Mouse (Mus musculus) CH12.LX (cell line): Measurements from ENCODE around the gene Igsf21. TPM values are rescaled to one million over a fixed set of nuclear protein-coding genes. Genes with fewer than 3 reads are reported as not detected.

Experiments
- DNase-seq: peaks from one replicate; pipeline ENCODE4 v3.0.0-alpha.2; 2013; ENCODE audit errors: extremely low read depth
- H3K27ac ChIP-seq: 2 replicates; pipeline ENCODE4 v1.5.1; 2012; ENCODE audit warnings: low read depth, mild to moderate bottlenecking, control low read depth, moderate library complexity; ENCODE audit not compliant: insufficient read depth
- H3K27me3 ChIP-seq: replicated peaks from 2 replicates; pipeline ENCODE3; 2012; ENCODE audit warnings: inconsistent platforms
- H3K36me3 ChIP-seq, 2 experiments: replicated peaks in 1 of 2; 2 replicates each; pipeline versions ENCODE3 to v1.6.1; 2012; ENCODE audit warnings: inconsistent platforms in 1 of 2, low read length in 1 of 2, mild to moderate bottlenecking in 1 of 2, mixed read lengths in 1 of 2, moderate library complexity in 1 of 2; ENCODE audit not compliant: control insufficient read depth in 1 of 2, insufficient read depth in 1 of 2
- H3K4me1 ChIP-seq, 2 experiments: 2 replicates each; pipeline ENCODE4 v1.6.1; 2012; ENCODE audit warnings: inconsistent platforms in 1 of 2, moderate library complexity in 1 of 2; ENCODE audit not compliant: insufficient read depth in 2 of 2, control insufficient read depth in 1 of 2
- H3K4me2 ChIP-seq: 2 replicates; pipeline ENCODE4 v1.6.1; 2012; ENCODE audit warnings: low read depth, mild to moderate bottlenecking, control low read depth; ENCODE audit not compliant: poor library complexity, insufficient read depth, severe bottlenecking
- H3K4me3 ChIP-seq, 3 experiments: fragments of 150-350 bp in 1 of 3; sonication (generic) in 1 of 3; replicated peaks in 1 of 3; 2 replicates each; pipeline versions ENCODE3 to v1.5.1; 2011 to 2012; ENCODE audit warnings: low read depth in 2 of 3, low read length in 2 of 3, mild to moderate bottlenecking in 2 of 3, moderate library complexity in 2 of 3, control low read depth in 1 of 3, improper control_type of control experiment in 1 of 3, inconsistent platforms in 1 of 3, mixed read lengths in 1 of 3; ENCODE audit not compliant: poor library complexity in 1 of 3
- H3K79me2 ChIP-seq: replicated peaks from 2 replicates; pipeline ENCODE4 v1.6.1; 2012; ENCODE audit warnings: mild to moderate bottlenecking, moderate library complexity; ENCODE audit not compliant: control insufficient read depth, poor library complexity, insufficient read depth, severe bottlenecking; ENCODE audit errors: extremely low read depth
- H3K9ac ChIP-seq: 2 replicates; pipeline ENCODE4 v1.6.1; 2012; ENCODE audit warnings: low read depth, mild to moderate bottlenecking, control low read depth, moderate library complexity; ENCODE audit not compliant: insufficient read depth
- H3K9me3 ChIP-seq: replicated peaks from 2 replicates; pipeline ENCODE3; 2012; ENCODE audit warnings: low read length, inconsistent platforms, mixed read lengths
- CHD1 ChIP-seq: IDR thresholded peaks from 2 replicates; pipeline ENCODE4 v1.6.1; 2012; ENCODE audit warnings: low read depth, low read length, improper control_type of control experiment, inconsistent platforms
- CHD2 ChIP-seq: IDR thresholded peaks from 2 replicates; pipeline ENCODE4 v1.6.1; 2011; ENCODE audit warnings: low read length, improper control_type of control experiment
- CTCF ChIP-seq, 2 experiments: IDR thresholded peaks in 1 of 2; conservative IDR thresholded peaks in 1 of 2; 2 replicates each; pipeline ENCODE4 v1.5.1; 2011 to 2012; ENCODE audit warnings: low read depth in 2 of 2, low read length in 2 of 2, improper control_type of control experiment in 1 of 2, inconsistent platforms in 1 of 2, mild to moderate bottlenecking in 1 of 2, moderate library complexity in 1 of 2
- E2F4 ChIP-seq: IDR thresholded peaks from 2 replicates; pipeline ENCODE4 v1.6.1; 2011; ENCODE audit warnings: low read depth, low read length, improper control_type of control experiment; ENCODE audit not compliant: insufficient replicate concordance
- HCFC1 ChIP-seq: IDR thresholded peaks from 2 replicates; pipeline ENCODE4 v1.6.1; 2012; ENCODE audit warnings: low read depth, mild to moderate bottlenecking, inconsistent platforms, low read length, improper control_type of control experiment
- IRF4 ChIP-seq: IDR thresholded peaks from 2 replicates; pipeline ENCODE4 v1.6.1; 2014; ENCODE audit warnings: low read depth, mild to moderate bottlenecking, inconsistent platforms, low read length, improper control_type of control experiment
- JUN ChIP-seq: IDR thresholded peaks from 2 replicates; pipeline ENCODE4 v1.6.1; 2011; ENCODE audit warnings: low read depth, mild to moderate bottlenecking, low read length, improper control_type of control experiment, moderate library complexity; ENCODE audit not compliant: insufficient read depth
- KAT2A ChIP-seq: IDR thresholded peaks from 2 replicates; pipeline ENCODE4 v1.6.1; 2012; ENCODE audit warnings: low read length, improper control_type of control experiment, inconsistent platforms; ENCODE audit not compliant: insufficient replicate concordance
- MXI1 ChIP-seq: IDR thresholded peaks from 2 replicates; pipeline ENCODE4 v1.6.1; 2011; ENCODE audit warnings: mild to moderate bottlenecking, low read depth, low read length, improper control_type of control experiment
- MYC ChIP-seq: IDR thresholded peaks from 2 replicates; pipeline ENCODE4 v1.6.1; 2011; ENCODE audit warnings: low read depth, mild to moderate bottlenecking, improper control_type of control experiment, low read length
- RAD21 ChIP-seq: IDR thresholded peaks from 2 replicates; pipeline ENCODE4 v1.6.1; 2011; ENCODE audit warnings: low read depth, mild to moderate bottlenecking, low read length, improper control_type of control experiment, moderate library complexity
- SMC3 ChIP-seq: IDR thresholded peaks from 2 replicates; pipeline ENCODE4 v1.6.1; 2011; ENCODE audit warnings: low read depth, low read length, improper control_type of control experiment
- TBP ChIP-seq: conservative IDR thresholded peaks from 2 replicates; pipeline ENCODE4 v1.6.1; 2011; ENCODE audit warnings: low read depth, low read length, improper control_type of control experiment
- USF1 ChIP-seq: IDR thresholded peaks from 2 replicates; pipeline ENCODE4 v1.6.1; 2014; ENCODE audit warnings: low read depth, mild to moderate bottlenecking, inconsistent platforms, low read length, improper control_type of control experiment
- ZMIZ1 ChIP-seq: IDR thresholded peaks from 2 replicates; pipeline ENCODE4 v1.6.1; 2012; ENCODE audit warnings: low read depth, mild to moderate bottlenecking, inconsistent platforms, low read length, improper control_type of control experiment
- dilution Hi-C: fragments of 300-500 bp; cut with MboI; formaldehyde crosslinking; loops from 2 replicates; pipeline ENCODE4 v1.14.3; 2020; ENCODE audit warnings: low sequenced_read_pairs; ENCODE audit not compliant: extremely low pct_unique_long_range_greater_than_20kb, extremely low pct_ligation_motif_present
- in situ Hi-C: fragments of 300-500 bp; cut with MboI; formaldehyde crosslinking; loops from 3 replicates; pipeline ENCODE4 v1.14.3; 2019; ENCODE audit warnings: low sequenced_read_pairs, low pct_ligation_motif_present, low pct_unique_long_range_greater_than_20kb, mixed read lengths
- polyA plus RNA-seq: library from polyadenylated mRNA; unstranded; fragments of >175 nt; gene quantifications from 2 replicates; pipeline ENCODE4 v1.2.1, GENCODE M21; 2012; ENCODE audit warnings: low read depth; ENCODE audit not compliant: insufficient read length
- total RNA-seq, 2 experiments: library from RNA; depleted of rRNA; stranded (reverse); fragments of 300-350 nt in 1 of 2; fragments of >200 nt in 1 of 2; gene quantifications; 2 replicates each; pipeline ENCODE4 v1.2.3; 2012 to 2014

Igsf21 gene
- total and polyA plus RNA-seq, 3 experiments = not detected

GRCm38 (mm10) chr4:140088711-140089440 lies 157.7 kb downstream of the Igsf21 start:
- dilution Hi-C loops (no loop called here), in situ Hi-C loops (no loop called here)
- Histone ChIP-seq H3K4me1 (no peaks in the 10 kb centered on the region), H3K36me3 (no peaks in the 10 kb centered on the region), H3K27me3 (no peaks in the 10 kb centered on the region), H3K79me2 (no peaks in the 10 kb centered on the region), H3K27ac (no peak overlapping the region), H3K9me3 (peaks cover 50% of the 10 kb centered on the region), H3K9ac (no peak overlapping the region), H3K4me2 (no peak overlapping the region), H3K4me3 (no peak overlapping the region)
- TF ChIP-seq MXI1 (no peak), CTCF (conservative IDR thresholded peaks at IDR 0.05 in 1 of 2, IDR thresholded peaks at IDR 0.05 in 1 of 2; ENCODE audit: low read depth in 2 of 2, low read length in 2 of 2) (peak in 1 of 2 experiments; percentile 49; a peak in 2 of 4 replicates), SMC3 (peak; percentile 13; the same call in 1 of the 2 replicates)
- no peak for DNase-seq

DNA sequence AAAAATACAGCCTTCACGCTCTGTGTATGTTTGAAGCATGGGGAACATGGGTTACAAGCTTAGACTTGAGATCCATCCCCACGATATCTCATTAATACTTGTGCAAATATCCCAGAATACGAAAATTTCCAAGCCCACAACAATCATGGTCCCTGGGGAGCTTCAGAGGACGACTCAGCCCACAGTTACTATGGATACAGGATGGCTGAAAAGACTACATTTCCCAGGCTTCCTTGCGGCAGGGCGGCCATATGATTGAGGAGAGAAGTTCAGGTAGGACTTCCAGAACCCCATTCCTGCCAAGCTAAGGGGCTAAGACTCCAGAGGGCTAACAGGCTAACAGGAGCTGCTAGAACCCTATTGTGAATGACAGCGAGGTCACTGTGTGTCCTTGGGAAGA lies 160.4 kb downstream of the Igsf21 start:
- TF ChIP-seq HCFC1 (peak; percentile 55), CHD1 (no peak)
- H3K4me3 ChIP-seq = no peak overlapping the region
- no peak overlapping the region for H3K27ac ChIP-seq
- H3K9me3 ChIP-seq = peaks cover 51% of the 10 kb centered on the region
- dilution Hi-C loops = no loop called here
- no peak for DNase-seq
- no peaks in the 10 kb centered on the region for H3K36me3 ChIP-seq
- no peaks in the 10 kb centered on the region for H3K79me2 ChIP-seq
- in situ Hi-C loops = no loop called here
- H3K4me1 ChIP-seq = no peaks in the 10 kb centered on the region
- H3K9ac ChIP-seq = no peak overlapping the region
- H3K4me2 ChIP-seq = no peak overlapping the region
- H3K27me3 ChIP-seq = peaks cover 9% of the 10 kb centered on the region

GRCm38 (mm10) chr4:140084521-140085011 lies 162.0 kb downstream of the Igsf21 start:
- H3K27ac ChIP-seq = no peak overlapping the region
- H3K27me3 ChIP-seq = peaks cover 9% of the 10 kb centered on the region
- peaks cover 46% of the 10 kb centered on the region for H3K9me3 ChIP-seq
- DNase-seq = no peak
- no peak overlapping the region for H3K9ac ChIP-seq
- no peak overlapping the region for H3K4me2 ChIP-seq
- in situ Hi-C loops = no loop called here
- no peak overlapping the region for H3K4me3 ChIP-seq
- H3K4me1 ChIP-seq = no peaks in the 10 kb centered on the region
- dilution Hi-C loops = no loop called here
- no peaks in the 10 kb centered on the region for H3K36me3 ChIP-seq
- H3K79me2 ChIP-seq = no peaks in the 10 kb centered on the region
- no peak for TF ChIP-seq IRF4
- TF ChIP-seq JUN = no peak
- TF ChIP-seq CHD2 = no peak
- TF ChIP-seq KAT2A = no peak
- no peak for TF ChIP-seq MYC
- no peak for TF ChIP-seq ZMIZ1
- no peak for TF ChIP-seq USF1
- no peak for TF ChIP-seq E2F4
- no peak for TF ChIP-seq RAD21
- no peak for TF ChIP-seq TBP
- no peak for TF ChIP-seq CHD1
